In the genomic region with DNA sequence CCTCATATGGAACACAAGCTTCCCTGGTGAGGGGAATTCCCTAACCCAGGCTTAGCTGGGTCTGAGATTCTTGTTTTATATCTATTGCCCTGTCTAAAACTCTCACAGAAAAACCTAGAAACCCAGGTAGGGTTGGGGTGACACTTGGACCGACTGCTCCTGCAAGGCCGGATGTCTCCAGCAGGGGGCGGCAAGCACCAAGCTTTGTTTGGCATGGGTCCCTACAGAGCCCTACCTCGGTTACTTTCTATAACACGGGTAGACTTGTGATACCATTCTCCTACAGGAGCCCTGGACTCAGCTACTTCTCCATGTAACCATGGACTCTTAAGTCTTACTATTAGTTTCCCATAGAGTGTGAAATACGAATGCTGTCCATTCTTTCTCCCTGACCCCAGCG, we compare ENCODE assay signal across 9 mouse cellular contexts. TPM values are rescaled to one million over a fixed set of nuclear protein-coding genes. Genes with fewer than 3 reads are reported as not detected.
A peak's percentile ranks its signal among the peaks of the same experiment; 100 is the strongest.
DNase-seq lines count a peak whose midpoint lies in the region; ATAC-seq lines count a peak whose summit lies in the region.
"Had no signal": no experiment of that assay in that cellular context is flagged by ENCODE, and none has a peak within 500 bp of the region (broad histone marks: within the 10 kb centered on the region; RNA-seq: fewer than 3 reads in every experiment).

No protein-coding gene starts in this region.

- WGBS in hindbrain, embryonic 15.5 days: 20% methylated on average over 7 of the region's 7 CpGs

- H3K36me3 ChIP-seq in hindbrain, embryonic 15.5 days: no peaks in the 10 kb centered on the region
- H3K36me3 ChIP-seq: liver, embryonic 15.5 days had no signal

- peaks cover 26% of the 10 kb centered on the region for H3K27me3 ChIP-seq in hindbrain, embryonic 15.5 days

- H3K4me1 ChIP-seq in hindbrain, embryonic 15.5 days (replicated peaks): no peaks in the 10 kb centered on the region

- H3K4me2 ChIP-seq in hindbrain, embryonic 15.5 days: no peak overlapping the region
- H3K4me2 ChIP-seq: liver, embryonic 15.5 days had no signal

- ATAC-seq in hindbrain, embryonic 15.5 days (ENCODE audit: low FRiP score, low read depth): peak; percentile 62; the same call in 1 of the 2 replicates
- peak; percentile 42 for ATAC-seq in megakaryocyte-erythroid progenitor cell, adult 5-6 weeks (replicated peaks; ENCODE audit: low FRiP score, low TSS enrichment, poor library complexity, severe bottlenecking)

- H3K27ac ChIP-seq in hindbrain, embryonic 15.5 days (replicated peaks): no peak overlapping the region
- H3K27ac ChIP-seq: liver, embryonic 15.5 days had no signal

- H3K9me3 ChIP-seq in hindbrain, embryonic 15.5 days: no peaks in the 10 kb centered on the region
- H3K9me3 ChIP-seq: liver, embryonic 15.5 days had no signal

- peak; percentile 64 for DNase-seq in Muller cell, postnatal 12 days (ENCODE audit: inconsistent ontology term)
- DNase-seq in cerebellum, adult 18-20 months: peak; percentile 78 to 89
- peak; percentile 70 for DNase-seq in forelimb bud, embryonic 11.5 days (ENCODE audit: low read depth, low spot score)
- DNase-seq in left cerebral cortex, postnatal 10 days (ENCODE audit: extremely low spot score in 1 of 2, low spot score in 2 of 2): peak; percentile 60 to 76
- DNase-seq in right cerebral cortex, postnatal 36 days (ENCODE audit: low spot score in 2 of 2): peak; percentile 55 to 63
- peak; percentile 70 to 89 for DNase-seq in urinary bladder, postnatal 4 days (ENCODE audit: low spot score in 2 of 2)

- H3K9ac ChIP-seq in hindbrain, embryonic 15.5 days: no peak overlapping the region
- H3K9ac ChIP-seq: liver, embryonic 15.5 days had no signal

- intact Hi-C loops in left cerebral cortex, postnatal 10 days (cut with DNase I): loop anchor here (5.0 to 10.0 kb wide), 2 partner anchors 198 to 225 kb away; no protein-coding TSS in a partner anchor

- H3K4me3 ChIP-seq in hindbrain, embryonic 15.5 days: no peak overlapping the region
- H3K4me3 ChIP-seq: liver, embryonic 15.5 days had no signal

RNA-seq across cellular contexts. Expression of gene Fam241b, which starts 43.2 kb away (rescaled TPM):
- 149 and 161 TPM in 2 replicates for polyA plus RNA-seq in hindbrain, embryonic 15.5 days (2015; fragmentation: Nextera tagmentation; extraction: Ambion mirVana)
- 10 to 100 TPM; 61.7 to 62.4 TPM for total RNA-seq in left cerebral cortex, postnatal 10 days (2021)
- total RNA-seq in megakaryocyte-erythroid progenitor cell, adult 5-6 weeks (2014; fragmentation: Nextera tagmentation): 0.28 TPM in 1 of 2 replicates, not detected in the other
- 0.14 TPM in 1 of 2 replicates, not detected in the other for total RNA-seq in megakaryocyte-erythroid progenitor cell, adult 5-6 weeks (2017)

RNA-seq across cellular contexts. Expression of gene Tspan15, which starts 44.2 kb away (rescaled TPM):
- polyA plus RNA-seq in hindbrain, embryonic 15.5 days (2015; fragmentation: Nextera tagmentation; extraction: Ambion mirVana): 19.9 and 22.2 TPM in 2 replicates
- 1 to 10 TPM; 5.0 to 7.7 TPM for total RNA-seq in left cerebral cortex, postnatal 10 days (2021)
- total RNA-seq in megakaryocyte-erythroid progenitor cell, adult 5-6 weeks (2014; fragmentation: Nextera tagmentation): 1.9 and 10.3 TPM in 2 replicates
- total RNA-seq in megakaryocyte-erythroid progenitor cell, adult 5-6 weeks (2017): 1.5 and 1.7 TPM in 2 replicates

RNA-seq across cellular contexts. Expression of gene Neurog3, which starts 54.0 kb away (rescaled TPM):
- not detected in 2 replicates for polyA plus RNA-seq in hindbrain, embryonic 15.5 days (2015; fragmentation: Nextera tagmentation; extraction: Ambion mirVana)
- total RNA-seq in left cerebral cortex, postnatal 10 days (2021): not detected
- not detected in 2 replicates for total RNA-seq in megakaryocyte-erythroid progenitor cell, adult 5-6 weeks (2014; fragmentation: Nextera tagmentation)
- not detected in 2 replicates for total RNA-seq in megakaryocyte-erythroid progenitor cell, adult 5-6 weeks (2017)
- polyA plus RNA-seq: liver, embryonic 15.5 days had no signal

Comparison
In these comparisons a context has a peak if more than half of its experiments do, and no peak if none do; other contexts are left out.
1. RNA of gene Fam241b, which starts 43.2 kb away (total RNA-seq): 61.7 to 62.4 TPM in left cerebral cortex, postnatal 10 days; 0.14 to 0.28 TPM in megakaryocyte-erythroid progenitor cell, adult 5-6 weeks; every median in the first group is over 10 times any median in the second.
2. Peak in every context shown above with its lines, with median percentiles within 50 percentile points of each other: DNase-seq.